Mouse (Mus musculus): Measurements from ENCODE around the gene Lcn12.

Gene Lcn12

DNA sequence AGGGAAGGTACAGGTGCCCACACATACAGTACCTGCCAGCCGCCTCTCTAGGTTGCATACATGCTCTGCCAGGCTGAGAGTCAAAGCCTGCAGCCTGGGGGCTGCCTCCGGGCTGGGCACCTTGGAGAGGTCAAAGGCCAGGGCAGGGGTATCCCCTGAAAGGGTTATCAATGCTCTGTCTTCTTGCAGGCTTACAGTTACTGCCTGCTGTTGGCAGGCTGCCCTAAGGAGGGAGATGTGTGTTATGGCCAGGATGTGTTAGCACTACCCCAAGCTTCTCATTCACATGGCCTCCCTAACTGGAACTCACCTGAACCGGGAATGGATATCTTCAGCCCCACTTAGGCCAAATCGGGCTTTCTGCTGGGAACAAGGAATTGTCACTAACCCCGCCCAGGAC, 33.6 kb downstream of the Lcn12 start:
- no peak for DNase-seq (ENCODE audit: low read depth)

DNA sequence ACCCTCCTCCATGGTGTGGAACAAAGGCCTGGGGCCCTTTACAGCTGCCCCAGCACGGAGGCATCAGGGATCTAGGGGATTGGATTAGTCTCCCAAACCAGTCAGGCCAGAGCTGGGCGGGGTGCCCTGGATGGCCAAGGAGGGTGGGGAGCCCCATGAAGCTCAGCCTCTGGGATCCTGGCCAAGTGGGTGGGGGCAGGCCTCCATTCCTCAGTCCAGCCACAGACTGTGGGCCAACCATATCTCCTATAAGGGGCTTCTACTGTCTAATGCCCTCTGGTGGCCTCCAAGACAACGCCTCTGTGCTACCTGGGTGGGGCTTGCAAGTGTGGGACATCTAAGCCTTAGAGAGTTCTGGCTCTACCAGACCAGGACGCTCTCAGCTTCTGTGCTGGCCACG, 34.8 kb downstream of the Lcn12 start:
- no peak for DNase-seq (ENCODE audit: low read depth)

DNA sequence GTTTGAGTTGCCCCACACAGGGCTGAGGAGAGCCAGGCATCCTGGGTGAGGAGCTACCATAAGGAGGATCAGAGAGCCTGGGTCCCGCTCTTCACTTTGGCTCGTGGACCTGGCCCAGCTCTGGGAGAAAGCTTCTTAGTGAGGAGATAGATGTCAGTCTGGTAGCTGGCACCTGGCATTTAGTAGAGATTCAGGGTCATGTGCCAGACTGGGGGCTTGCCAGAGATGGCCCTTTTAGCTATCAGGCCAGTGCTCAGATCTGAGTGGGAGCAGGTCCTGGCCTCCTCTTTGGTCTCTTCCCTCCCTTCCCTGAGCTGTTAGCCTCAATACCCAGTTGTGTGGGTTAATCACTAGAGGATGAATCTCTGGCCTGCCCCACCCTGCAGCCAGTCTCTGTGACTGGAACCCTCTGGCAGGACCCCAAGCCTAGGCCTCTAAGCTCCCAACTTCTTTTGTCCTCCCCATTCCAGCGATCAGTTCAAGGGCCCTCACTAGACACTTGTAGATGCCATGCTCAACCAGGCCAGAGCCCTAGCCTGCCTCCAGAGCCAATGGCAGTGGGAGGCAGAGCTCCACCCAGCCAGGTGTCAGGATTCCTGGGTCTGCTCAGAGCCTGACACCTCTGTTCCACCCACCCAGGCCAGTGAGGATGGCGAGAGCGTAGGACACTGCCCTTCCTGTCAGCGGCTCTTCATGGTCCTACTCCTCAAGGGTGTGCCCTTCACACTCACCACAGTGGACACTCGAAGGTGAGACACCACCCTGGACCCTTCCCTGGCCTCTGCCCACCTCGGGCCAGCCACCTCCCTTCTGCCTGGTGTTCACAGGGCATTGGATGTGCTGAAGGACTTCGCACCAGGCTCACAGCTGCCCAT, 36.5 kb downstream of the Lcn12 start:
- DNase-seq (ENCODE audit: low read depth) = no peak

DNA sequence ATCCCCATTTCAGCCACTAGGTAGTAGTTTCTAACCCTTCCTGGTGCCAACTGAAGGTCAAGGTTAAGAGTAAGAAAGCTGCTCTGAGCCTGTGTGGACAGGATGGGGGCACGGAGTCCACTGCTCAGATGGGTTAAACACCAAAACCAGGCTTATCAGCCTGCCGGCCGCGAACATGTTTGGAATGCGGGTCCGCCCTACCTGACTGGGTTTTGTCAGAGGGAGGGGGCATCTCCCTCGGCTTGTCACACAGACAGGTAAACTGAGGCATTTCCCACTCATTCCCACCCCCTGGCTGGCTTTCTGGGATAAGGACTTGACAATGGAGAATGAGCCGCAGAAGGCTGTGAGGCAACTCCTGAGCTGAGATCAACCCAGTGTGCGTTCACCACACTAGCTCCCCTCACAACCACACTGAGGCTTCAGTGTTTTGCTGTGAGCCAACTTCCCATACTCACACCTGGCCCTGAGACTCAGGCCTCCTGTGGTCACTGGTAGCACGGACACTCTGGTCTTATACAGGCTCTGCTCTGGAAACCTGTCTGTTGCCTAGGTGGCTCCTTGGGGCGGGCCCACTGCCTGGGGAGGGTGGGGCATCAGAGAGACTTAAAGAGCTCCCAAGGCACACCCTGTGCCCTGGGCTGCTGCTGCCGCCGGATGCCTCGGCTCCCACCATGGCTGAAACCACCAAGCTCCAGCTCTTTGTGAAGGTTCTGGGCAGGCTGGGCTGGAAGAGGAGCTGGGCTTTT, 37.3 kb downstream of the Lcn12 start, which contains the start of gene Clic3:
Gene Clic3, plus strand, starts transcription at position 634 of the 749 bp plus-strand sequence.
- no peak for DNase-seq (ENCODE audit: low read depth)

DNA sequence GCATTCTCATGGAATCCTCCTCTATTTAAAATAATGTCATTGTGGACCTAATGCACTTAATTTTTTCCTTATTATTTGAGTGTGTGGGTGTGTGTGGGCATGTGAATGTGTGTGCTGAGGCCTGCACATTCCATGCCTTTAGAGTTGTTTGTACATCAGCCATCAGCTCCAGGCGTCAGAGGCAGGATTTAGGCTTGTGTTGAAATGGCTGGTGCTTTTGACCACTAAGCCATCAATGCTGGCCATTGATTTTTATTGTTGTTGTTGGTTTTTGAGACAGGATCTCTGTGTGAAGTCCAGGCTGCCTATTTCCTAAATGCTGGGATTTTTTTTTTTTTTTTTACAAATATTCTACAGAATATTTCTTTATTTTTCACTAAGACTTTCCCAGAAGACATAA, 40.8 kb downstream of the Lcn12 start:
- DNase-seq (ENCODE audit: low read depth) = no peak

DNA sequence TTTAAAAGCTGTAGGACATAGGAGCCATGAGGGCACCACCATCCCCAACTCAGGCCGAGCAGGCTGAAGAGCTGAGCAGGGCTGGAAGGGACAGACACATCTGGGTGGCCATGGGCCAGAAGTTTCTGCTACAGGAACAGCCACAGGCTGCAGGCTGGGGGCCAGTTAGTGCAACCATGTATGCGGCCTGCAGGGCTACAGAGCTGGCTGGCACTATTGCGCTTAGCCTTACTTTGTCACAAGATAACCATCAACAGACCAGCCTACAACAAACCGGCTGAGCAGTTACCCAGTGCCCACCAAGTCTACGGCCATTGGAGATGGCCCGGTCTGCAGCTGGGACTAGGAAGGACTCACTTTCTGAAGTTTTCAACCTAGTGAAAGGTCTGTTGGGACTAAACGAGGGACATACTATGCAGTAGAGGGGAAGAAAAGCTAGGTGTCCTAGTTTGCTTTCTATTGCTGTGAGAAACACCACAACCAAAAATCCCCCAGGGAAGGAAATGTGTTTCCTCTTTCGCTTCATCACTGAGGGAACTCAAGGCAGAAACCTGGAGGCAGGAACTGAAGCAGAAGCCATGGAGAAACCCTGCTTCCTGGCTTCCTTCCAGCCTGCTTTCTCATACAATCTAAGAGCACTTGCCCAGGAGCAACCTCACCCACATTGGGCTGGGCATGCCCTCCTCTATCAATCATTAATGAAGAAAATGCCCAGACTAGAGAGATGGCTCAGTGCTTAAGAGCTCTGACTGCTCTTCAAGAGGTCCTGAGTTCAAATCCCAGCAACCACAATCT, 42.7 kb downstream of the Lcn12 start:
- DNase-seq (ENCODE audit: low read depth) = no peak

DNA sequence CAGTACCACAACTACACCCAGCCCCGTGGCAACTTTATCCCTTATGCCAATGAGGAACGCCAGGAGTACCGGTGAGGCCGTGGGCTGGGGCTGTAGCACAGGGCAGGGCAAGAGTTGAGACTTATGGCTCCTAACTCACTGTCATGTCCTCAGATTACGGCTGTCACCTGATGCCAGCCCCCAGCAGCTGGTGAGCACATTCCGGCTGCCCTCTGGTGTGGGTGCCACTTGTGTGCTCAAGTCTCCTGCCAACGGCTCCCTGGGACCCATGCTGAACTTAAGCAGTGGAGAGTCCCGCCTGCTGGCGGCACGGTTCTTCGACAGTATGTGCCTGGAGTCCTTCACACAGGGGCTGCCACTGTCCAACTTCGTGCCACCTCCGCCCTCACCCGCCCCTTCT, 51.0 kb downstream of the Lcn12 start:
- no peak for DNase-seq (ENCODE audit: low read depth)

DNA sequence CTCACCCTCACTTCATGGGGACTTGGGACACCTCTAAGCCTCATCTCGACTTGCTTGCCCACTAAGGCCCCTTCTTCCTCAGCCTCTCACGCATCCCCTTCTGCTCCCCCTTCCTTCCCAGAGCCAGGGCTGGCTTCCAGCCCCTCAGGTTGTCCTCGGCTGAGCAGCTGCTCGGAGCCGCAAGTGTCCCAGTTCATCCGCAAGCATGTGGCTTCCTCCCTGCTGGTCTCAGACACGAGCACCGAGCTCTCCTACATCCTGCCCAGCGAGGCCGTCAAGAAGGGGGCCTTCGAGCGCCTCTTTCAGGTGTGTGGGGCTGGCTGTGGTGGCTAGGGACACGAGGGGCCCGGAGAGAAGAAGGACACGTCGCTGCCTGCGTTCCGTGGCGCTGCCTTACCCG, 52.6 kb downstream of the Lcn12 start:
- no peak for DNase-seq (ENCODE audit: low read depth)
